Mouse (Mus musculus): Measurements from ENCODE around the gene Cbr4.

DNA sequence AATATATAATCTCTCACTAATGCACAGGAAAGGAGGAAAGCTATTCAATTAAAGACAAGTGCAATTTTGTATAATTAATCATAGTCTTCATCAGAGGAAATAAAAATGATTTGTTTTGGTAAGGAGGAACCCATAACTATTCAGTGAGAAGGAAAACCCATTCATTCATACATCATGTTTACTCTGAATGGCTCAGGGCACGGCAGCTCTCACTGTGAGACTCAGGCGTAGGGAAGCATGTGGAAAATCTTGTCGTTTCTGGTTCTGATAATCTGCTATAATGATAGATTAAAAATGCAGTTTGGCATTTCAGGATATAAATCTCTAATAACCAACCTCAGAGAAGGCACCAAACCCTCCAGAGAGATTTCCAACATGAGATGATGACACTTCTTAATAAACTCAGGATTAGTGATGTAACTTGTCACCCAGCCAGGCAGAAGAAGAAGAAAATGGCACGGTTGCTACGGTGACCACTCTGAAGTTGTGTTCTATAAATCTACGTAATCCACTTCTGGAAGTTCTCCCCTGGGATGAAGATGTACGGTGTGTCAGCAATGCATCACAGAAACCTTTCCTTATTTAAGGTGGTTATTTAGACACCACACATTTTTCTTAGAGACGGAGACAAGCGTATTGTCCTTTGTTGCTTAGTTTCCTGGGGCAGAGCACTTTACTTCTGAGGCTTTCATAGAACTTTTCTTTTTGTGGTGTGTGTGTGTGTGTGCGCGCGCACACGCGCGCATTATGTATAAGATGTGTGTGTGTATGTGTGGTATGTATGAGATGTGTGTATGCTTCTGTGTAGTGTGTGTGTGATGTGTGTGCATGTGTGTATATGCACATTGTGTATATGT lies 20.6 kb upstream of the Cbr4 start:
- no peak for TF ChIP-seq CTCF (IDR thresholded peaks at IDR 0.05; ENCODE audit: borderline replicate concordance, extremely low read depth, insufficient read depth, insufficient read length)
- TF ChIP-seq POLR2A (IDR thresholded peaks at IDR 0.05; ENCODE audit: borderline replicate concordance, extremely low read depth, insufficient read depth, insufficient read length, poor library complexity, severe bottlenecking) = no peak
